ENCODE assay signal across 15 mouse cellular contexts in genomic region chr5:108700346-108700745, GRCm38 (mm10). TPM values are rescaled to one million over a fixed set of nuclear protein-coding genes. Genes with fewer than 3 reads are reported as not detected.
A peak's percentile ranks its signal among the peaks of the same experiment; 100 is the strongest.
DNase-seq lines count a peak whose midpoint lies in the region; ATAC-seq and TF ChIP-seq lines count a peak whose summit lies in the region.
"Had no signal": no experiment of that assay in that cellular context is flagged by ENCODE, and none has a peak within 500 bp of the region (broad histone marks: within the 10 kb centered on the region; RNA-seq: fewer than 3 reads in every experiment).

No protein-coding gene starts in this region.

- no peak for TF ChIP-seq CTCF in kidney, postnatal 0 days (IDR thresholded peaks at IDR 0.05; ENCODE audit: low read depth)

- ATAC-seq in heart, embryonic 11.5 days (replicated peaks; ENCODE audit: insufficient number of reproducible peaks, low FRiP score, low TSS enrichment), result peak; percentile 39
- ATAC-seq in kidney, postnatal 0 days (replicated peaks; ENCODE audit: low FRiP score, low read depth), result no peak
- peak; percentile 68 for ATAC-seq in intestine, embryonic 14.5 days (replicated peaks; ENCODE audit: low FRiP score, low TSS enrichment, low read depth)
- ATAC-seq in liver, embryonic 15.5 days (ENCODE audit: insufficient read depth), result peak; percentile 19; the same call in 1 of the 2 replicates
- ATAC-seq: inflammation-experienced regulatory T-cells, adult 6 months had no signal

- peak overlapping the region; percentile 54 for H3K27ac ChIP-seq in heart, embryonic 11.5 days (ENCODE audit: low read depth, low read length)
- H3K27ac ChIP-seq in kidney, postnatal 0 days, result peak overlapping the region; percentile 61
- H3K27ac ChIP-seq in intestine, embryonic 14.5 days (ENCODE audit: low read depth), result peak overlapping the region; percentile 74
- no peak overlapping the region for H3K27ac ChIP-seq in liver, embryonic 15.5 days (replicated peaks)
- H3K27ac ChIP-seq: forebrain, embryonic 12.5 days had no signal

- H3K4me3 ChIP-seq in heart, embryonic 11.5 days (ENCODE audit: low read depth, low read length), result no peak overlapping the region
- no peak overlapping the region for H3K4me3 ChIP-seq in kidney, postnatal 0 days (replicated peaks; ENCODE audit: low read depth, low read length)
- no peak overlapping the region for H3K4me3 ChIP-seq in intestine, embryonic 14.5 days (ENCODE audit: low read depth, low read length)
- H3K4me3 ChIP-seq in liver, embryonic 15.5 days (replicated peaks), result no peak overlapping the region
- H3K4me3 ChIP-seq: forebrain, embryonic 12.5 days; myocyte had no signal

- H3K36me3 ChIP-seq in heart, embryonic 11.5 days (ENCODE audit: control insufficient read depth, insufficient read depth, low read length), result peaks cover 8% of the 10 kb centered on the region
- H3K36me3 ChIP-seq in kidney, postnatal 0 days (ENCODE audit: insufficient read depth, low read length), result 0 out of 2 replicates have a peak, but pooled peaks cover 7% of the 10 kb centered on the region
- peaks cover 14% of the 10 kb centered on the region for H3K36me3 ChIP-seq in intestine, embryonic 14.5 days (ENCODE audit: control insufficient read depth, insufficient read depth, low read length)
- peaks cover 7% of the 10 kb centered on the region for H3K36me3 ChIP-seq in liver, embryonic 15.5 days (replicated peaks)

- intact Hi-C loops in left cerebral cortex, postnatal 10 days (cut with DNase I), result no loop called here

- no peak overlapping the region for H3K4me2 ChIP-seq in heart, embryonic 11.5 days
- no peak overlapping the region for H3K4me2 ChIP-seq in kidney, postnatal 0 days (ENCODE audit: low read length)
- no peak overlapping the region for H3K4me2 ChIP-seq in intestine, embryonic 14.5 days (ENCODE audit: low read length)
- H3K4me2 ChIP-seq in liver, embryonic 15.5 days, result no peak overlapping the region
- H3K4me2 ChIP-seq: forebrain, embryonic 12.5 days had no signal

- no peaks in the 10 kb centered on the region for H3K27me3 ChIP-seq in heart, embryonic 11.5 days (ENCODE audit: control insufficient read depth, insufficient read depth, low read length)
- H3K27me3 ChIP-seq in kidney, postnatal 0 days (ENCODE audit: insufficient read depth, low read length), result no peaks in the 10 kb centered on the region
- H3K27me3 ChIP-seq in intestine, embryonic 14.5 days (replicated peaks; ENCODE audit: control insufficient read depth, insufficient read depth, low read length), result no peaks in the 10 kb centered on the region
- no peaks in the 10 kb centered on the region for H3K27me3 ChIP-seq in liver, embryonic 15.5 days
- H3K27me3 ChIP-seq: forebrain, embryonic 12.5 days had no signal

- no peak overlapping the region for H3K9ac ChIP-seq in heart, embryonic 11.5 days (ENCODE audit: low read depth, low read length)
- no peak overlapping the region for H3K9ac ChIP-seq in kidney, postnatal 0 days (ENCODE audit: low read depth, low read length)
- H3K9ac ChIP-seq in intestine, embryonic 14.5 days (ENCODE audit: low read length), result no peak overlapping the region
- H3K9ac ChIP-seq in liver, embryonic 15.5 days, result no peak overlapping the region
- H3K9ac ChIP-seq: forebrain, embryonic 12.5 days had no signal

- H3K4me1 ChIP-seq in heart, embryonic 11.5 days (ENCODE audit: control insufficient read depth, insufficient read depth, low read length), result peaks cover 60% of the 10 kb centered on the region
- peaks cover 22% of the 10 kb centered on the region for H3K4me1 ChIP-seq in kidney, postnatal 0 days (replicated peaks; ENCODE audit: insufficient read depth, low read length)
- H3K4me1 ChIP-seq in intestine, embryonic 14.5 days (replicated peaks; ENCODE audit: control insufficient read depth, insufficient read depth, low read length), result peaks cover 14% of the 10 kb centered on the region
- peaks cover 50% of the 10 kb centered on the region for H3K4me1 ChIP-seq in liver, embryonic 15.5 days (replicated peaks)

- H3K9me3 ChIP-seq in heart, embryonic 11.5 days (replicated peaks; ENCODE audit: control insufficient read depth, low read length), result no peaks in the 10 kb centered on the region
- no peaks in the 10 kb centered on the region for H3K9me3 ChIP-seq in kidney, postnatal 0 days (replicated peaks; ENCODE audit: low read length)
- no peaks in the 10 kb centered on the region for H3K9me3 ChIP-seq in intestine, embryonic 14.5 days (ENCODE audit: control insufficient read depth, low read length)
- no peaks in the 10 kb centered on the region for H3K9me3 ChIP-seq in liver, embryonic 15.5 days (replicated peaks)
- H3K9me3 ChIP-seq: forebrain, embryonic 12.5 days had no signal

- 16% methylated on average over 3 of the region's 3 CpGs for WGBS in heart, embryonic 11.5 days (ENCODE audit: insufficient replicate concordance)
- 27% methylated on average over 3 of the region's 3 CpGs for WGBS in kidney, postnatal 0 days
- 33% methylated on average over 3 of the region's 3 CpGs for WGBS in intestine, embryonic 14.5 days
- 61% methylated on average over 3 of the region's 3 CpGs for WGBS in liver, embryonic 15.5 days (ENCODE audit: insufficient replicate concordance)

- DNase-seq in heart, adult 9 months (ENCODE audit: low spot score in 2 of 2), result no peak
- DNase-seq in kidney, postnatal 0 days (ENCODE audit: low spot score), result no peak
- no peak for DNase-seq in kidney, postnatal 14 days
- no peak for DNase-seq in intestine, embryonic 14.5 days (ENCODE audit: low spot score)
- no peak for DNase-seq in left cerebral cortex, postnatal 10 days (ENCODE audit: extremely low spot score in 1 of 2, low spot score in 2 of 2)
- DNase-seq in ovary, postnatal 14 days (ENCODE audit: low spot score), result no peak
- DNase-seq: cerebellum, adult 11-12 months; heart, adult 18-20 months; right cerebral cortex, postnatal 25 days; thymus, postnatal 25 days had no signal

RNA-seq across cellular contexts. Expression of gene Fgfrl1, which starts 8.2 kb away (rescaled TPM):
- polyA plus RNA-seq in heart, embryonic 11.5 days (2014; fragmentation: Nextera tagmentation; extraction: Ambion mirVana), result 28.0 and 31.7 TPM in 2 replicates
- polyA plus RNA-seq in kidney, postnatal 0 days (2015; fragmentation: Nextera tagmentation; extraction: Ambion mirVana), result 23.2 and 25.1 TPM in 2 replicates
- 17.9 and 26.6 TPM in 2 replicates for polyA plus RNA-seq in intestine, embryonic 14.5 days (2014; fragmentation: Nextera tagmentation; extraction: Ambion mirVana)
- polyA plus RNA-seq in liver, embryonic 15.5 days (2015; fragmentation: Nextera tagmentation; extraction: Ambion mirVana), result 9.2 and 9.6 TPM in 2 replicates
- 10 to 100 TPM; 12.5 to 16.2 TPM for total RNA-seq in left cerebral cortex, postnatal 10 days (2021)

RNA-seq across cellular contexts. Expression of gene Slc26a1, which starts 25.0 kb away (rescaled TPM):
- 0.70 and 1.2 TPM in 2 replicates for polyA plus RNA-seq in heart, embryonic 11.5 days (2014; fragmentation: Nextera tagmentation; extraction: Ambion mirVana)
- polyA plus RNA-seq in kidney, postnatal 0 days (2015; fragmentation: Nextera tagmentation; extraction: Ambion mirVana), result 8.5 and 10.1 TPM in 2 replicates
- 1.1 and 1.2 TPM in 2 replicates for polyA plus RNA-seq in intestine, embryonic 14.5 days (2014; fragmentation: Nextera tagmentation; extraction: Ambion mirVana)
- polyA plus RNA-seq in liver, embryonic 15.5 days (2015; fragmentation: Nextera tagmentation; extraction: Ambion mirVana), result 18.6 and 22.2 TPM in 2 replicates
- total RNA-seq in left cerebral cortex, postnatal 10 days (2021), result 1 to 10 TPM; 2.6 to 2.8 TPM
- total RNA-seq: heart, adult 18-20 months had no signal

RNA-seq across cellular contexts. Expression of gene Dgkq, which starts 30.9 kb away (rescaled TPM):
- 5.6 and 6.3 TPM in 2 replicates for polyA plus RNA-seq in heart, embryonic 11.5 days (2014; fragmentation: Nextera tagmentation; extraction: Ambion mirVana)
- polyA plus RNA-seq in kidney, postnatal 0 days (2015; fragmentation: Nextera tagmentation; extraction: Ambion mirVana), result 6.5 and 6.9 TPM in 2 replicates
- polyA plus RNA-seq in intestine, embryonic 14.5 days (2014; fragmentation: Nextera tagmentation; extraction: Ambion mirVana), result 8.0 and 10.1 TPM in 2 replicates
- 2.7 and 3.1 TPM in 2 replicates for polyA plus RNA-seq in liver, embryonic 15.5 days (2015; fragmentation: Nextera tagmentation; extraction: Ambion mirVana)
- 10 to 100 TPM; 52.6 to 54.6 TPM for total RNA-seq in left cerebral cortex, postnatal 10 days (2021)

RNA-seq across cellular contexts. Expression of gene Idua, which starts 40.2 kb away (rescaled TPM):
- 14.4 and 15.2 TPM in 2 replicates for polyA plus RNA-seq in heart, embryonic 11.5 days (2014; fragmentation: Nextera tagmentation; extraction: Ambion mirVana)
- 6.3 and 7.4 TPM in 2 replicates for polyA plus RNA-seq in kidney, postnatal 0 days (2015; fragmentation: Nextera tagmentation; extraction: Ambion mirVana)
- 13.4 and 15.2 TPM in 2 replicates for polyA plus RNA-seq in intestine, embryonic 14.5 days (2014; fragmentation: Nextera tagmentation; extraction: Ambion mirVana)
- 4.2 and 5.8 TPM in 2 replicates for polyA plus RNA-seq in liver, embryonic 15.5 days (2015; fragmentation: Nextera tagmentation; extraction: Ambion mirVana)
- total RNA-seq in left cerebral cortex, postnatal 10 days (2021), result 1 to 10 TPM; 6.7 to 8.2 TPM
